Mouse (Mus musculus): ENCODE measurements around the gene Uggt1. TPM values are rescaled to one million over a fixed set of nuclear protein-coding genes. Genes with fewer than 3 reads are reported as not detected.

The Uggt1 gene
- total RNA-seq, 2 experiments from 2014 or later, result 54.7 to 56.0 TPM

GRCm38 (mm10) chr1:36121172-36121571 is 123.3 kb downstream of the Uggt1 start:
- intact Hi-C loops (cut with DNase I), result no loop called here

DNA sequence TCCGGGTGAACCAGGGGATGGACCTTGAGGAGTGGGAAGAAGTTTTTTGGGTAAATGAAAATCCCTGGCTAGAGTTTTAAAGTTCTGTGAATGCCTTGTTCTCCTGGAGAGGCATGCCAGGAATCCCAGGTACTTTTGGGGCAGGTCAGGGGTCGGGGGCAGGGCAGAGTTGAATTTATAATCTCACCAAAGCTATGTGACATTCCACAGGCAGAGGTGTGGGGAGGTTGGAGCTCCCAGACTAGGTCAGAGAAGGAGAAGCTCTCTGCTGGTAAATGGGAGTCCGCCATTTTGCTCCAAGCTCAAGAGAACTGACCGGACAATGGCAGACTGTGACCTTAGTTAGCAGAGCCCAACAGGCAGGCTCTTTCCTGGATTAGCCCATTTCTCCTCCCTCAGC is 125.1 kb downstream of the Uggt1 start:
- no peak for DNase-seq
- intact Hi-C loops (cut with DNase I), result no loop called here

More at GRCm38 (mm10) chr1:36121172-36121571, 123.3 kb downstream of the Uggt1 start:
- DNase-seq, result no peak

DNA sequence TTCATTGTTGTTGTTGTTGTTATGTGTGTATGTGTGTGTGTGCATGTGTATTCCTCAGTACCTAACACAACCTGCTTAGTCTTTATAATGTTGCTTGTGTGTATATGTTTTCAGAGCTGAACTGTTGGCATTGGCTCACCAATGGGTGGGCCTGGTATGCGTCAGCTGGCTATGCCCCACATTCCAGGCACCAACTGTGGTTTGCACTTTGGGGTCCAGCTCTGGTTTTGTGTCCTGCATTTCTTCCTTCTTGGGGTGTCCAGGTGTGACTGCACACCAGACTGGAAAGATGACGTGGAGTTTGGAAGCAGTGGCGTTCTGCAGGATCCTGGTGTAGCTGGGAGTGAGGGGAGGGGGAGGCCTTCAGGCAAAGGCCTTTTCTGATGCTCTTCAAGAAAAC is 125.6 kb downstream of the Uggt1 start:
- intact Hi-C loops (cut with DNase I), result no loop called here
- DNase-seq, result no peak

- DNase-seq, result no peak
- intact Hi-C loops (cut with DNase I), result no loop called here
Measured at GRCm38 (mm10) chr1:36118061-36118685, 126.3 kb downstream of the Uggt1 start.

DNA sequence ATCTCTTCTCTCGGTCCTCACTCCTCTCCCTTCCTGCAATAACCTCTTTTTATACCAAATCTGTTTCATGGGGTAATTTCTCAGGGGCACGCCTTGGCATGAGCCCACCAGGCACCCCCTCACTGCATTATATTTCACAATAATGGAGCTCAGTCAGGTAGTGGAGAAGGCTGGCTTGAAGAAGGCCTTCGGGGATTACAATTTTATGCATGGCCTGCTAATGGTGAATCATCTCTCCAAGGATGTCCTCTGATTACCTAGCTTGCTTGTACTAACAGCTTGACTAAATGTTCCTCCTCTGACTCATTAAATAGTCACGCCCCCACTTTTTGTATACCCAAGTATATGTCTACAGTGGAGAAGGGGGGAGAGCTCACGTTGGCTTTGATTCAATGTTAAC is 128.0 kb downstream of the Uggt1 start:
- intact Hi-C loops (cut with DNase I), result no loop called here
- DNase-seq, result no peak

- no peak for DNase-seq
- intact Hi-C loops (cut with DNase I), result no loop called here
Measured at GRCm38 (mm10) chr1:36114844-36115243, 129.7 kb downstream of the Uggt1 start.

- no peak for DNase-seq
- intact Hi-C loops (cut with DNase I), result no loop called here
Measured at GRCm38 (mm10) chr1:36113670-36114069, 130.8 kb downstream of the Uggt1 start.

DNA sequence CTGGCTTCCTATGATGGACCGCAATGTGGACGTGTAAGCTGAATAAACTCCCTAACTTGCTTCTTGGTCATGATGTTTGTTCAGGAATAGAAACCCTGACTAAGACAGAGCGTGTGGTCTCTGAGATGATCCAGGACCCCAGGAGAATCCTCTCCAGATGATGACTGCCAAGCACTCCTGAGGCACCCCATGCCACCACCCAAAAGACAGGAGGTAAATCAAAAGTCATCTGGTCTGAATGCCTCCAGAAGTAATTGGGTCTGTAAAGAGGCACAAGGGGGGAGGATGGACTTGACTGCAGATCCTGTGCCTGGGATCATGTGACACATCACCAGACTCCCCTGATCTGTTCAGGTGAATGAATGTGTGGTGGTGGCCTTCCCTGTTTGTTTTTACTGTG is 131.9 kb downstream of the Uggt1 start:
- intact Hi-C loops (cut with DNase I), result no loop called here
- DNase-seq, result no peak

GRCm38 (mm10) chr1:36109987-36110386 is 134.5 kb downstream of the Uggt1 start:
- intact Hi-C loops (cut with DNase I), result no loop called here
- DNase-seq, result no peak

GRCm38 (mm10) chr1:36105917-36106706 is 138.4 kb downstream of the Uggt1 start:
- intact Hi-C loops (cut with DNase I), result no loop called here
- no peak for DNase-seq

- DNase-seq, result no peak
- intact Hi-C loops (cut with DNase I), result no loop called here
Measured at GRCm38 (mm10) chr1:36100371-36100770, 144.1 kb downstream of the Uggt1 start.

DNA sequence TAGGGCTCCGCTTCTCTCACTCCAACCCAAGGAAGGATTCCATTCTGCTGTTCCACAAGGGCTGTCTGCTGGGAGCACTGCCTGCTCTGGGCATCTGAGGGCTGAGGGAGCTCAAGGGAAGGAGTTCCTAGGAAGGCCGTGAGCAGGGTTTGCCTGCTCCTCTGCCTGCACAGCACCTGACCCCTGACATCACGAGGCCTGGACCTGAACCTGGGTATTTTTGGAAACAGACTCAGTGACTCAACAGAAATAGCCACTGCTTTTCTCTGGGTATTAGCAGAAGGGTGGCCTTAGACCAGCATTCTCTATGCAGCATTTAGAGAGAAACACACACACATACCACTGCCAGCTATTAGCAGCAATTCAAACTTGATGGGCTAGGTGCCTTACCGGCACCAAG is 146.1 kb downstream of the Uggt1 start:
- intact Hi-C loops (cut with DNase I), result no loop called here
- no peak for DNase-seq

- peak; percentile 85 for DNase-seq
- intact Hi-C loops (cut with DNase I), result no loop called here
Measured at GRCm38 (mm10) chr1:36095423-36096272, 148.9 kb downstream of the Uggt1 start.

GRCm38 (mm10) chr1:36093741-36094140 is 150.8 kb downstream of the Uggt1 start:
- no peak for DNase-seq
- intact Hi-C loops (cut with DNase I), result no loop called here

- intact Hi-C loops (cut with DNase I), result no loop called here
- DNase-seq, result no peak
Measured at GRCm38 (mm10) chr1:36091246-36091645, 153.3 kb downstream of the Uggt1 start.

GRCm38 (mm10) chr1:36090722-36091110 is 153.8 kb downstream of the Uggt1 start:
- intact Hi-C loops (cut with DNase I), result no loop called here
- no peak for DNase-seq

Small RNAs within 50 kb of the gene (microRNA-seq; reads per million reads assigned to microRNA genes)
- 9.9 reads per million, percentile 26 among the genes with 10 or more reads in this experiment for gene Mir6897

Other genes with a start within 250 kb of the Uggt1 start
- gene Hs6st1, start 176.3 kb downstream of the Uggt1 start, total RNA-seq (2021), result 10 to 100 TPM; 88.1 to 90.1 TPM
- gene Neurl3, start 30.0 kb upstream of the Uggt1 start, total RNA-seq (2021), result under 1 TPM; 0.34 to 0.56 TPM
- gene Arid5a, start 63.0 kb upstream of the Uggt1 start, total RNA-seq (2021), result 1 to 10 TPM; 7.6 to 7.7 TPM
- gene Kansl3, start 124.5 kb upstream of the Uggt1 start, total RNA-seq (2021), result 10 to 100 TPM; 61.4 to 67.1 TPM
- under 1 TPM in 1 of 2 experiments, not detected in 1; 0.08 TPM for gene Fer1l5, start 127.6 kb upstream of the Uggt1 start, total RNA-seq (2021)
- gene Lman2l, start 200.6 kb upstream of the Uggt1 start, total RNA-seq (2021), result 10 to 100 TPM; 40.7 to 45.7 TPM
- gene Cnnm4, start 226.9 kb upstream of the Uggt1 start, total RNA-seq (2021), result 10 to 100 TPM; 13.6 to 14.3 TPM

Measured in left cerebral cortex, postnatal 4 days (tissue).